Mouse (Mus musculus): ENCODE data around the gene Robo2.
"Not testable (repeated sequence)": the region's sequence is repeated elsewhere in the genome, so short reads cannot be mapped to it uniquely, and the experiment has no call there.

Robo2 gene

DNA sequence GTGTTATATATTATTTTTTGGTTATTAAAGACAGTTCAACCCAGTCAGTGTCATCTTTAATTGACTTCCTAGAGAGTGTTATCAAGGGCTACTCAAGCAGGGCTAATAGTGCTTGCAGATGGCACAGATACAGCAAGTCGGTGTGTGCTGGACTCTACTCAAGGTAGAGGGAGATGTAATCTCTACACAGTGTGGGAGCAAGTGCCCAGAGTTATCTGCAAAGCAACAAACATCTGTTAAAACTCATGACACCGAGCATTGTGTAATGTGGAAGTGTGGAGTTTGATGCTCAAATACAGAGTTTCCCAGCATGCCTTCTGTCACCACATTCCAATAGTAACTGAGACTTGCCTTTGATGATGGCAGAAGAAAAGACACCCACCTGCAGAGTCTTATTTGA lies 345.7 kb downstream of the Robo2 start:
- no peak for DNase-seq (ENCODE audit: low spot score in 2 of 2)

DNA sequence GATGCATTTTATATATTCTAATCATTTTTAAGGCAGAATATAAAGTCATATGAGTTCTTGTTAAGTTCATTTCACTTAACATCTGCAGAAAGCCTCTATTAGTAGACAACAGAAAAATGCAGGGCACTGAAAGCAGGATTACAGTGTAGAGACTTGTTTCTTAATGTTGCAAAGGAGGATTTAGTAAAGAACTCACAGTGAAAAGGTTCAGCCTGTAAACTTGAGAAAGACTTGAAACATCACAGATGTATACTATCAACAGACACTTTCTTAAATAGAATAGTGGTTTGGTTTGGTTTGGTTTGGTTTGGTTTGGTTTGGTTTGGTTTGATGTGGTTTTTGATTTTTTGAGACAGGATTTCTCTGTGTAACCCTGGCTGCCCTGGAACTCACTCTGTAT lies 349.7 kb downstream of the Robo2 start:
- no peak for DNase-seq (ENCODE audit: low spot score in 2 of 2)

DNA sequence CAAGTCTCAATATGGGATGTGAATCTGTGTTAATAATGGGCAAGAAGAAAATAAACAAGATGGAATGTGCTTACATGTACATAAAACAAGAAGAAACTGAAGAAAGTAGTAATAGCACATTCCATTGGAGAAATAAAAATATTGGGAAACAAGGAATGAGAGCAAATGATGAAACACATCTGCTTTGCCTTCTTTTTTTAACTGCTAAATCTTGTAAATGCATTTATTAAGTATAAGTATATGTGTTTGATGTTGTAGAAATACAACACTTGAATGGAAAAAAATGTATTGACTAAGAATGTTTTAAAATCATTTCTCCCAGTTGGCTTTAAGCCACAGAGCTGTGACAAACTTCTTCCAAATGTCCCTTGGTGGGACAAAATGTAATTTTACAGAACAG lies 350.1 kb downstream of the Robo2 start:
- no peak for DNase-seq (ENCODE audit: low spot score in 2 of 2)

DNA sequence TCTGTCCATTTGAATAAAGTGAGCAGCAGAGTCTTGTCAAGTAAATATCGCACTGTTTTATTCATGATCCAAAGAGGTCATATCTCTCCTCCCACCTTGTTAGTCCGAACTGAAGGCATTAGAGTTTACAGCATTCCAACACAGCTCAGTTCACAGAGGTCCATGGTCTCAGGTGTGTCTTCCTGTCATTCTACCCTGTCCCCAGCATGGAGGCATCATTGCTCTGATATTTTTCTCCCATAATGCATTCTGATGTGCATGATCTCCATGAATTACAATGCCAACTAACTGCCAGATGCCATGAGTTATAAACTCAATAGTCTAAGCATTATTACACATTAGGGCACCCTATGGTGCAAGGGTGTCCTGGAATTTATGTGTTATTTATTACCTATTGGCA lies 354.7 kb downstream of the Robo2 start:
- no peak for DNase-seq (ENCODE audit: low spot score in 2 of 2)

DNA sequence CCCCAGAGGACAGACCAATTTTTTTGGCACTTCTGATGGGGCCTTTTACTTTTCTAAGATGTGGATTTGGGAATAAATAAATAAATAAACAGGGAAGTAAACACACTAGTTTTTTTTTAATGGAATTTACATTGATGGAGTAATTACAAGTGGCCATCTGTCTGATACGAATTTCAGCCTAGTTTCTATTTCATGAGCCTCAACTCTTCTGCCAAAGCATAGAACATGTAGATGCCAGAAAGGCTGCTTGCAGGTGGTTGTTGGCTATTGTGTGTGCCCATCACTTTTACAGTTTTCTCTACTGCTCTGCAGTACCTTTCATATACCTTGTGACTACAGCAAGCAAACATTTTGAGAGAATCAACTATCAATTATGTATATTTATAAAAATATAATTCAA lies 355.4 kb downstream of the Robo2 start:
- DNase-seq (ENCODE audit: low spot score in 2 of 2), result no peak

DNA sequence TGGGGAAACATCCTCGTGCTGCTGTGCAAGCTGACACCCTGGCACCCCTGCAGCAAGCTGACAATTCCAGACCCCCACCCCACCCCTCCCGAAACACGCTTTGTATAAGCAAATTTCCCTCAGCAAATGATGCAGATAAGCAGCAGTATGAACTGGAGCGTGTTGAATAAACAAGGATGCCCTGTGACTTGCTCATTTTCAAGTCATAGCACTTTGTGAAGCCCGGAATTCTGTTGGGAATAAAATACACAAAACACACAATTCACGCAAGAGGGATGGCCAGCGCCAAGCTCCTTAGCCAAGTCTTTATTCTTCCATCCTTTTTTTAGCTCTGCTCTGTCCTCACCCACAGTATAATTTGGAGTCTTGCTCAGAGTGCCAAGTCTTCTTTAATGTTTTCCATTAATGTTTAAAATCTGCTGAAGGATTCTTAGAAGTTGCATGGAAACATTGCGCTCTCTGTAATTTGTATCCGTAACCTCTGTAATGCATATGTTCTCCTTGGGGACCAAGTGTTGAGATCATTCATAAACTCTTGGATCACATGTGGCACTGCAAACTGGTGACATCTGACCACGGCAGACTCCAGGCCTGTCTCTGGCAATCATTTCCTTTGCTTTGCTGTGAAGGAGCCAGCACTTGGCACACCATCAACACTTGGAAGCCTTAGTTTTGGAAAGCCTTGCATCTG lies 356.4 kb downstream of the Robo2 start:
- peak in 1 of 2 experiments; percentile 32 for DNase-seq (ENCODE audit: low spot score in 2 of 2)

DNA sequence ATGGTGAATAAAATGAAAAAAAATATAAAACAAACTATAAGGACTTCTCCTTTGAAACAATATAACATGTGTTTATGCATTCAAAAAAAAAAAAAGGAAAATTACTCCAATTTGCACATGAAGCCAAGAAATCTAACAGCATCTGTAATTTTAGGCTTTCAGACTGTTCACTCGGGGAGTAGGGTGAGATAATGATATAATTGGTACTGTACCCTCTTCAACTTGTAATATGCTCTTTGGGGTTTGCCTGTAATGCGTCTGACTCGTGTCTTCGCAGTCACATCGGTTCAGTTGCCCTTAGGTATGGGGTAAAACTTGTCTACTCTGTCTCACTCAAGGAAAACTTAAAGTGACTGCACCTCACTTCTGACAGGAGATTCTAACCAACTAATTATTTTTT lies 362.2 kb downstream of the Robo2 start:
- DNase-seq (ENCODE audit: low spot score in 2 of 2), result no peak

DNA sequence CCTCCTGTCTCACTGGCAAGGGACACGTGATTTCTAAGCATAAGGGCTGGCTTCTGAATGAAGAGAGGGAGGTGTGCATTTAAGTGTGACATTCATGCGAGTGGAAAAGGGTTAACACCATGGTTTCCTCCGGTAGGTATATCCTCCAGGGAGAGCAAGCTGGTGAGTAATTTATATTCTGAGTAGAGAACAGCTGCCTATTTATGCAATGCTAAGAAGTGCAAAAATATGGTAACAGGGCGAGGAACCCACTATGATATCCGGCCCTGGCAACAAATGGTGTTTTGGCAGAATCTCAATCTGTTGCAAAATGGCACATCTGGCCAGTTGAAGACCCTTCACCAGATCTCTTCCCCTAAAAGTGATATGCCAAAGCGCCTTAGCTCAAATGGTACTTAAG lies 362.6 kb downstream of the Robo2 start:
- no peak for DNase-seq (ENCODE audit: low spot score in 2 of 2)

DNA sequence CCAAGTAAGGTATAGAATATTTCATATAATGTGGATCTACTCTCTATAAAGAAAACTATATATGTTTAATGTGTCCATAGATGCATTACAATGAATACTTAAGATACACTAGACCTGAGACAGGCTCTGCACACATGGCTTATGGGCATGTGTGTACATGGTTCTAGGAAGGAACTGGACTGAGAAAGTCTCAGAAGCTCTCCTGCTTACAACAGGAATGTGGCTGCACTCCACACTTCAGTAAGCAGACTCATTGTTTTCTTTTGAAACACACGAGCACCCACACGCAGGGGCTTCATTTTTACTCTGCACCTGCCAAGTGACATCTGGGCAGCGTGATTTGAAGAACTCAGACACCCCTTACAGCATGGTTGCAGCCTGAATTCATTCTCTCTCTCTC lies 364.4 kb downstream of the Robo2 start:
- no peak for DNase-seq (ENCODE audit: low spot score in 2 of 2)

DNA sequence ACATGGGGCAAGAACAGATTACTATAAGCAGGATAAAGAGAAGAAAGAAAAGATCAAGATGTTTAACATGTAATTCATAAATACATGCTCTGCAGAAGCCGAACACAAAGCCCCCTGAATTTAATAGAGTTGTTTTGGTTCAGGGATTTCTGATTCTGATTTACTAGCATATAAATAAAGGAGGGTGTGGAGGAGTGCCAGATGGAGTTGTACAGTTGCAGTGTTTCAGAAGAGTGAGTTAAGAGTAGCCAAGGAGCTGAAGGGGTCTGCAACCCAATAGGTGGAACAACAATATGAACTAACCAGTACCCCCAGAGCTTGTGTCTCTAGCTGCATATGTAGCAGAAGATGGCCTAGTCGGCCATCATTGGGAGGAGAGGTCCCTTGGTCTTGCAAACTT lies 370.8 kb downstream of the Robo2 start:
- not testable (repeated sequence) for DNase-seq (ENCODE audit: low spot score in 2 of 2)

DNA sequence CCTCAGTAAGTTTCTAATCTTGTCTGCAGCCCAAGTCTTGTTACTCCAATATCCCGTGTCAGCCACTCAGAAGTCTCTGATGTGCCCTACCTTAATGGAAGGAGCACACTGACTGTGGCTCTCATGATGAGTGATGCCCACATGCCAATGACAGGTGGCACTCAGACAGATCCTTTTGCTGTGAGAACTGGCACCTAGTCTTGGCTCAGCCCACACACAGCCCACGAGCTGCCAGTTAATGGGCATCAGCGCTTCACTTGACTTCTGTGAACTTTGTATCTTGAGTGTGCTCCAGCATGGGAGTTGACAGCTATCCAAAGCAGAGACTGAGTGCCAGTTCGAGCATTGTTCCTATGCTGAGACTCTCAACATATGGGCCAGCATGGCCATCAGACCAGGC lies 383.8 kb downstream of the Robo2 start:
- no peak for DNase-seq (ENCODE audit: low spot score in 2 of 2)

DNA sequence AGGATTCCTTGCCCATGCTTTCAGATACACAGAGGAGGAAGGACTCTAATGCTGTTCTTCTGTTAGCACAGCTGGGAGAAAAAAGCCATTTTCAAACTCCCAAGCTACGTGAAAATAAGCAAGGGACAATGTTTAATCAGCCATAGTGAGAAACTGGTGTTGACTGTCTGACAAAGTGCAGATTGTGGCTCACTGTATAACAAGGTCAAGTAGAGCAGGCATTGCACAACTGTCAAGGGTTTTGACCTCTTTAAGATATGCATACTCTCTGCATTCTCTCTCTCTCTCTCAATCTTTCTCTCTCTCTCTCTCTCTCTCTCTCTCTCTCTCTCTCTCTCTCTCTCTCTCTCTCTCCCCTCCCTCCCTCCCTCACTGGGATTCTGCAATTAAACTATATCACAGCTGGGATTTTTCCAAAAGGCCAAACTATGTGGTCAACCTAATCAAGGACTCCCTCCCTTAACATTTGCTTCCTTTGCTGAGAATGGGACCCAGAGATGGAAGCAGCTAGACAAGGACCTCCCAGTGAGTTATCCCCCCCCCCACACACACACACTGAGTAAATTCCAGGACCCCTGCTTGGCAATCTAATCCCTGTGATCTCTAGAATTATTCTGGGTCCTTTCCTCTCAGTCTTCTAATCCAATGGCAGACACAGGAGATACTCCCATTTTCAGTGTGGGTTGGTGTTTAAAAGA lies 389.2 kb downstream of the Robo2 start:
- no peak for DNase-seq (ENCODE audit: low spot score in 2 of 2)

DNA sequence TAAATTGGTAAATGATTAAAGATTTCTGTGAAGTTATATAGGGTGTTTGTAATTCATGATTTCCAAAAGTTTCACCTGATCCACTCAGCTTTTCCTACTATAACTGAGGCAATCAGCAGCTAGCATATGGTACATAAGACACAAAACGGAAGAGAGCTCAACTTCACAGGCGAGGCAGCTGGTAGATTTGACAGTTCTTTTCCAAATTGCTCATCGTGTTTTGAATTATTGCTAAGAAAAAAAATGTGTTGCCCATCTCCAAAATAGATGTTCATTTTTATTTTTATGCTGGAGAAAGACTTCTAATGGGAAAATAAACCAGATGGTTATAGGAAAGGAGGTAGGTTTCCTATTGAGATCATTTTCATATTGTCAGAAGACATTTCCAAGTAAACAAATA lies 405.9 kb downstream of the Robo2 start:
- DNase-seq (ENCODE audit: low spot score in 2 of 2), result no peak

DNA sequence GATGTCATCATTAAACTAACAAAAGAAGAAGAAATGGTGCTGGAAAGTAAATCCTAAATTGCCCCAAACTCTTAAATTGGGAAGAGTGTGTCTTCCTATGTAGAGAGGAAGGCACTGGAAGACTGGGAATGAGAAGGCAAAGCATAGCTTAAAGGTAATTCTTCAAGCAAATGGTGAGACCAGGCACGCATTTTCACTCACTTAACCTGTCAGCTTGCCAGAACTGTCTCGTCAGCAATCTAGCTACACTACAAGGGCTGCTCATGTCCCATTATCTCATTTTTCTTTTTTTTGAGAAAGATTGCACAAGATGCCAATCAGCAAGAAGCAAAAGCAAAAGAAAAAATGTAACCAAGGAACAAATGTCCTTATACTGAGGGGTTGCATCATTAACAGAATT lies 410.3 kb downstream of the Robo2 start:
- no peak for DNase-seq (ENCODE audit: low spot score in 2 of 2)

DNA sequence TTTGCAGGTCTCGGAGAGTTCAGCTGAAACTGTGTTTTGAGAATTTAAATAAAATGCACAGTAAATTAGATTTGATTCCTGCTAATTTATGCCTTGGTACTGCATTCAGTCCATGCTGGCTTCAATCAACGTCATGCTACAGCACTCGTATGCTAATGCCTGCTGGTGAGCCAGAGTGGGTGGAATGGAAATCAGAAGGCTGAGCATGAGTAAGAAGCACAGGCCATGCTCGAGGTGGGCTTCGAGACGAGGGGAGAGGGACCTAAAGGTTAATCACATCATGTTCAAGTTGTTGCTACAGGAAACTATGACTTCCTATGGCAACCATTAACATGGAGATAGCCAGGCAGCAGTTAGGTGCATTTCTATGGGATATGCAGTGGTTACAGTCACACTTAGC lies 420.4 kb downstream of the Robo2 start:
- DNase-seq (ENCODE audit: low spot score in 2 of 2), result no peak

DNA sequence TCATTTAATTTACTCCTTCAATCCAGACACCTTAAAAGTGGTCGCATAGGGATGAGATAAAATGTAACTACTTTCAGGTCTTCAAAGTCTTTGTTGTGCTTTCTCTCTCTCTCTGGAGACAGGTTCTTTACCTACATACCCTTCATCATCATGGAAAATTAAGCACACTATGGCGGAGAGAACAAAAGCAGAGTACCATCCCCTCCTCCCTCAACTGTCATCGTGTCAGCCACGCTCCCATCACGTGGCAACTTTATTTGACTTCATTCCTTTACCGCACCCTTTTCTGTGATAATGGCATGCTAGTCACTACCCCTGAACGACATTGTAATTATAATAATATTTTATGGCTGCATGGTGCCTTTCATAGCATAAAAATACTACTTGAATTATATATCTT lies 442.1 kb downstream of the Robo2 start:
- DNase-seq (ENCODE audit: low spot score in 2 of 2), result no peak

DNA sequence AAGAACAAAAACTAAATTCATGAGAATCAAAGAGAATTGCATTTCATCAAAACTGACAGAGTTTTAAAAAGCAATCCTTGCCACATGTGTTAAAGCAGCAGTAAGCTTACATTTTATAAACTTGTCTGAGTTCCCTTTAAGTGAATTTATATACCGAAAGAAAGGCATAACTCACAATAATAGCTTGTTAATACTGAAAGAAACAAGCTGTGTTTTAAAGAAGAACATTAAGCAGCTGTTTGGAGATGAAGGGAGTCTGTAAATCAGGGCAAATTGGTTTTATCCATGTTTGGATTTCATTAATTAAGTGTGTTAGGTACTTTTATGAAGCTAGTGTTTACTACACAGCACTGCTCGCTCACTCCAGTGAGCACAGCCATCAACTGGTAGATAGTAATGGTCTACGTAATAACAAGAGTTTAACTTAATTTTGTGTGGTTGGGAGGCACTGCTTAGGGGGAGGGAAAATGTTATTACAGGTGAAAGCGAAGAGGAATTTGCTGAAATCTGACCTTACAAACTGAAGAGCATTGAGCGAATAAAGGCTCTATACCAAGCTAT lies 447.2 kb downstream of the Robo2 start:
- DNase-seq (ENCODE audit: low spot score in 2 of 2), result no peak

DNA sequence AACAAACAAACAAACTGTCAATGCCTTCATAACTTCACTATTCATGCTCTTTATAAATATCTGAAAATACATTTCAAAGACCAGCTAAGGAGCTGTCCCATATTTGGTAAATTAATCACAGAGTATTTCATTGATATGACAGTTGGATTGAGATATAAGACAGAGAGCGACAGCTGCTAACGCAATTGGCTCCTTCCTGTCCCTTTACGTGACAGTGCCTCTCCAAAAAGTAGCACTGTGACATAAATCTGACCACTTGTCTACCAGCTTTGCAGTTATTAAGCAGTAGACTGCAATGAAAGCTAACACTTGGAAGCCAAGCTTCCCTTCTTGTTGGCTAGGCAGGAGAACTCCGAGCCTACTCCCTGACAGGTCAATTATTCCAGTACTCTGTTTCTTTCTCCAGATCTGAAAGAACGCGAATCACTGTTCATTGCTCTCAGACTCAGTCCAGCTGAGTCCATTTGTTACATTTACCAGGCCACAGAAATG lies 452.1 kb downstream of the Robo2 start:
- DNase-seq (ENCODE audit: low spot score in 2 of 2), result no peak

DNA sequence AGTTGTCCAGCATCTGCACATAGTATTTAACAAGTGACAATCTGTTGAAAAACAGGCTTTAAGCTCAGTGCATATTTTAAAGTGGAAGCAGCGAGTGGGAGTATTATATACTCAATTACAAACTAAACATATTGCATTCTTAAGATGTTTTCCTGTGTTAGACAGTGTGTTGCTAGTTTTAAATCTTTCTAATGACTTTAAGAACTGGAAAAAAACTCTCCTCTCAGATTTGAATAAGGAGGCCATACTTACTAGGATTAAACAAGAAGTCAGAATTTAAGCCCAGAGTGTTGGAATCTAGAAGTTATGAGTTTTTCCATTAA lies 453.1 kb downstream of the Robo2 start:
- no peak for DNase-seq (ENCODE audit: low spot score in 2 of 2)

DNA sequence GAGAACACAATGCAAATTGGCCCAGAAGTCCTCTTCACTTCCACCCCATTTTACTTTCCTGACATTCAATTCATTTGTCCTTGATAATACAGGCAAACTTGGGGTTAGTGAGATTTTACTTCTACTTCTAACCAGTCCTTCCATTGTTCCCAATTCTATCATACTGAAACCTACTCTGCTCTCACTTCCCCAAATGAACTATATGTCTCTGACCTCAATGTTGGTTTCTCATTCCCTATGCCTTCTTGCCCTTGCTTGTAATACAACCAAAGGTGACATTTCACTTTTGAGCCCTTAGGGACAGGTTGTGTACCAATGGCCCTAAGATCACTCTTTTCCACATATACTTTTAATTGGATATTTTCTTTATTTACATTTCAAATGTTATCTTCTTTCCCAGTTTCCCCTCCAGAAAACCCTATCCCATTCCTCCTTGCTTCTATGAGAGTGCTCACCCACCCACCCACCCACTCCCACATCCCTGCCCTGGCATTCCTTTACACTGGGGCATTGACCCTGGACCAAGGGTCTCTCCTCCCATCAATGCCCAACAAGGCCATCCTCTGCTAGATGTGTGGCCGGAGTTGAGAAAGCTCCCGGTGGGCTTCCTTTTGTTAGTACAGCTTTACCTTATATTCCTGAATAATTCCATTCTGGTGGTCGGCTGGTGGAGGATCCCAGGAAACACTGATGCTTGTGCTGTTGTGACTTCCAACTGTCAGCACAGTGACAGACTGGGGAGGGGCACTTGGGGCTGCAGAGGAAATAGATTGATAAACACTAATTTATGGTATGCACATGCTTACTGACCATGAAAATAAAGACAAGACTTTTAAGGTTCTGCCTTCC lies 453.7 kb downstream of the Robo2 start:
- DNase-seq (ENCODE audit: low spot score in 2 of 2), result no peak

DNA sequence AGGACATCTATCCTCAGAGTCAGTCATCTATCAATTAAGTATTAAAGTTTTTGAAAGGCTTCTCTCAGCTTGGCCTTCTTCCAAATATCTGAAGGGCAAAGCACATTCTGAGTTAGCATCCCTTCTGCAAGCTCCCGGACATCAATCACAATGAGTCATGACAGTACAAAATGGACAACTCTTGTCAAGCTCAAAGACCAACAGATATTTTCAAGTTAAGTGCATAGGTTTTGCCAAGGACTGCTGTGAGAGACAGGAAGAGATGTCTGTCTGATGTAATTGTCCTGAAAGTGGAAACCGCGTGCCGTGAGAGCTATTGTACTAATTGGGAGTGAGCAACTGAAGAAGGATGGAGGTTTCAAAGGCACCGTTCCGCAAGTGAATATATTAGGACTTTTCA lies 465.5 kb downstream of the Robo2 start:
- DNase-seq (ENCODE audit: low spot score in 2 of 2), result no peak

DNA sequence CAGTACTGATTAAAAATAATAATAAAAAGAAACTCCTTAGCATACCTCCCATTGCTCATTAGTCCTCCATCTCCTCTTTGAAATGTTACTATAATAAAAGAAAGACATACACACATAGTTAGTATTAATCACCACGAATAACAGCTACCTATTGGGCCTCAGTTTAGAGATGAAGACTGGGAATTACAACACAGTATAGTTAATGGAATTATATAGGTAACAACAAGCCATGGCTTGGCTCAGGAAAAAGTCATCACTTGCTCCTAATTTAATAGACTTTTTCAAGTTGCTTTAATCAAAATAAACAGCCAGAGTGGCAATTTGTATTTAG lies 471.4 kb downstream of the Robo2 start:
- DNase-seq (ENCODE audit: low spot score in 2 of 2), result no peak
